Mouse (Mus musculus) lung, embryonic 16.5 days (tissue): Measurements from ENCODE around the gene Afmid. TPM values are rescaled to one million over a fixed set of nuclear protein-coding genes. Genes with fewer than 3 reads are reported as not detected.
A peak's percentile ranks its signal among the peaks of the same experiment; 100 is the strongest.
"Not testable (repeated sequence)": the region's sequence is repeated elsewhere in the genome, so short reads cannot be mapped to it uniquely, and the experiment has no call there.

Experiments
- ATAC-seq: fragments of 200-750 bp; cut with Nextera tagmentation; 2 replicates; pipeline ENCODE4 v1.8.0; 2017; ENCODE audit warnings: low read depth, mild to moderate bottlenecking, moderate library complexity
- H3K27ac ChIP-seq: fragments of 300-500 bp; sonication (generic); 2 replicates; pipeline ENCODE4 v1.5.1; 2014; ENCODE audit warnings: mild to moderate bottlenecking, control low read depth, low read length
- H3K27me3 ChIP-seq: fragments of 300-500 bp; sonication (generic); 2 replicates; pipeline ENCODE4 v1.6.1; 2014; ENCODE audit warnings: low read depth, low read length, mixed read lengths; ENCODE audit not compliant: control insufficient read depth, insufficient read depth
- H3K36me3 ChIP-seq: fragments of 300-500 bp; sonication (generic); 2 replicates; pipeline ENCODE4 v1.6.1; 2014; ENCODE audit warnings: low read length; ENCODE audit not compliant: control insufficient read depth, insufficient read depth
- H3K4me1 ChIP-seq: fragments of 300-500 bp; sonication (generic); replicated peaks from 2 replicates; pipeline ENCODE4 v1.6.1; 2014; ENCODE audit warnings: low read length, mixed read lengths; ENCODE audit not compliant: control insufficient read depth, insufficient read depth
- H3K4me2 ChIP-seq: fragments of 300-500 bp; sonication (generic); 2 replicates; pipeline ENCODE4 v1.6.1; 2014; ENCODE audit warnings: low read depth, low read length, control low read depth
- H3K4me3 ChIP-seq: fragments of 300-500 bp; sonication (generic); 2 replicates; pipeline ENCODE4 v1.5.1; 2014; ENCODE audit warnings: mild to moderate bottlenecking, low read length, control low read depth
- H3K9ac ChIP-seq: fragments of 300-500 bp; sonication (generic); 2 replicates; pipeline ENCODE4 v1.6.1; 2014; ENCODE audit warnings: low read length, control low read depth
- H3K9me3 ChIP-seq: fragments of 300-500 bp; sonication (generic); 2 replicates; pipeline ENCODE4 v1.6.1; 2016; ENCODE audit warnings: low read length; ENCODE audit not compliant: control insufficient read depth
- WGBS: fragments of 180-500 bp; shearing (Covaris S2); extraction: QIAGEN DNeasy Blood & Tissue Kit; methylation state at CpG from one replicate; pipeline ENCODE4 v1.1.7; 2014; 5-methylcytosine and 5-hydroxymethylcytosine counted together
- polyA plus RNA-seq: library from polyadenylated mRNA; unstranded; fragments of >200 nt; fragmentation: Nextera tagmentation; extraction: Ambion mirVana; gene quantifications from 2 replicates; pipeline ENCODE4 v1.2.1, GENCODE M21; 2015

Gene Afmid
- polyA plus RNA-seq, 1 experiment from 2014 or later = 4.9 TPM

DNA sequence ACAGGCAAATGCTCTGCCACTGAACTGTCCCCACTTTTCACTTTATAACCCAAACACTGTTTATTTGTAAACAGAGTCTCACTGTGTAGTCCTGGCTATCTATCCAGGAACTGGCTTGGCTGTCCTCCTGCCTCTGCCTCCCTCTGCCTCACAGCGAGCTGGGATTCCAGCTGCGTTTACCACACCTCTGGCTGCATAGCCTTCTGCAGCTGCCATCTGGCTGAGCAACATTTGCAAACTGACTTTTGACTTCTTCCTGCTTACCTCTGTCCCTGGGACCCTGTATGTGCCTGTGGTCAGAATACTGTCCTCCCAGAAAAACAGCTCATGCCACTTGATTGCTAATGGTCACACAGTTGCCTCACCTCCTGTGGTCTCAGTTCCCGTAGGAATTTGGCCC lies 1.7 kb downstream of the Afmid start:
- 39% methylated on average over 3 of the region's 3 CpGs for WGBS
- H3K9ac ChIP-seq = 0 out of 2 replicates have a peak overlapping the region, but pooled peaks have one; percentile 8
- no peak for ATAC-seq

DNA sequence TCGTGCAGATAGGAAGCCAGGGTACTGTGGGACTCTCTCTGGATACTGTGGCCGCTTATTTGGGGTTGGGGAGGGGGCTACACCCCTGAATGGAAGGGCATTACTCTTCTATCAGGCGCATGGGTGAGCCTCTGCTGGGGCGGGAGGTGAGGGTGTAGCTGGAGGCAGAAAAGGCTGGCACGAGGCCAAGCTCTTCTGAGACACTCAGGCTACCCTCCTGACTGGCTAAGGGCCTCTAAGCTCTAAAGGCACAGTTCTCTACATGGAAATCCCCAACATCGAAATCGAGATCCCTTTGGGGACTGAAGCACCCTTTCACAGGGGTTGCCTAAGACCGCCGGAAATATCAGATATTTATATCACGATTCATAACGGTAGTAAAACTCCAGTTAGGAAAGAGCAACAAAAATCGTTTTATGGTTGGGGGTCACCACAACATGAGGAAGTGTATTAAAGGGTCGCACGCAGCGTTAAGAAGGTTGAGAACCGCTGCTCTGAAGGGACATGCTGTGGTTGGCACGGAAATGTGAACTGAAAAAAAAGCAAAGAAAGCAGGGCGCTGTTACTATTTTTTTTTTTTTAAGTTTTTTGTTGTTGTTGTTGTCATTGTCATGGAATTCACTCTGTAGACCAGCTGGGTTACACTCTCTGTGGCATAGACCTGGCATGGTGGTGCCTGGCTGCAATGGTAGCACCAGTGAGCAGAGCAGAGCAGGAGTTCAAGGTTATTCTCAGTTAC lies 2.6 kb downstream of the Afmid start:
- Histone ChIP-seq H3K9me3 (no peaks in the 10 kb centered on the region), H3K36me3 (no peaks in the 10 kb centered on the region; the same call in 1 of the 2 replicates), H3K4me3 (no peak overlapping the region), H3K9ac (peak overlapping the region; percentile 10; the same call in 1 of the 2 replicates), H3K27ac (peak overlapping the region; percentile 88), H3K27me3 (no peaks in the 10 kb centered on the region), H3K4me2 (no peak overlapping the region), H3K4me1 (peaks cover 73% of the 10 kb centered on the region)
- WGBS = 43% methylated on average over 18 of the region's 18 CpGs
- ATAC-seq = peak; percentile 15

More for the DNA sequence above, 1.7 kb downstream of the Afmid start:
- Histone ChIP-seq H3K27me3 (no peaks in the 10 kb centered on the region), H3K4me2 (no peak overlapping the region), H3K9me3 (no peaks in the 10 kb centered on the region), H3K4me1 (peaks cover 83% of the 10 kb centered on the region), H3K4me3 (no peak overlapping the region), H3K27ac (peak overlapping the region; percentile 7; the same call in 1 of the 2 replicates), H3K36me3 (no peaks in the 10 kb centered on the region; the same call in 1 of the 2 replicates)

DNA sequence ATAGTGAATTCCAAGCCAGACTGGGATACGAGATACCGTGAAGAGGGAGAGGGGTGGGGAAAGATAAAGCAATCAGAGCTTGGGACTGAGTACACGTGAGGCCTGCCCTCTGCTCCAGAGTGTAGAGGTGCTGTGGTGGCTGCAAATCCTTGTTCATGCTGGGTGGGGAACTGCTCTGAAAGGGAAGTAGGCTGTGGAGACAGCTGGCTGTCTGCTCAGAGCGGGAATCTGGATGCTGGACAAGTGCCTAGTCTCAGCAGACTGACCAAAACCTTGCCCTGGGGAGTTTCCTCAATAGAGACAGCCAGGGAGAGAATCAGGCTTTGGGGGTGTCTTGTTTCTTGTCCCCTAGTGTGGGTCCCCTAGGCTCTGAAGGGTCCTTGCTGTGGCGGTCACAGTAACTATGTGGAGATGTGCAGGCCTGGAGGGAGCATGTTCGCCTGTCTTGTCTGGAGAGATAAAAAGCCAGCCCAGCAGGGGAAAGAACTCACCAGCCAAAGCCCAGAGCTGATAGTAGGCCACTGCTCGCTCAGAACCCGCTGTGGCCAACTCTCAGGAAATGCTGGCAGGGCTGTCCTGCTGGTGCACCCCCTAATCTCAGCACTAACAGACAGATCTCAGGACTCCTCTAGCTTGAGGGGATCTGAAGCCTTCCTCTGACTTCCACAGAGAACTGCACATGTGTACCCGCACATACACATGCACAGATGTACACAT lies 3.3 kb downstream of the Afmid start:
- Histone ChIP-seq H3K9ac (peak overlapping the region; percentile 10; the same call in 1 of the 2 replicates), H3K27ac (peak overlapping the region; percentile 88), H3K4me1 (peaks cover 68% of the 10 kb centered on the region), H3K27me3 (no peaks in the 10 kb centered on the region), H3K36me3 (no peaks in the 10 kb centered on the region), H3K4me3 (no peak overlapping the region), H3K4me2 (no peak overlapping the region), H3K9me3 (no peaks in the 10 kb centered on the region)
- WGBS = 29% methylated on average over 9 of the region's 9 CpGs
- ATAC-seq = peak; percentile 10

DNA sequence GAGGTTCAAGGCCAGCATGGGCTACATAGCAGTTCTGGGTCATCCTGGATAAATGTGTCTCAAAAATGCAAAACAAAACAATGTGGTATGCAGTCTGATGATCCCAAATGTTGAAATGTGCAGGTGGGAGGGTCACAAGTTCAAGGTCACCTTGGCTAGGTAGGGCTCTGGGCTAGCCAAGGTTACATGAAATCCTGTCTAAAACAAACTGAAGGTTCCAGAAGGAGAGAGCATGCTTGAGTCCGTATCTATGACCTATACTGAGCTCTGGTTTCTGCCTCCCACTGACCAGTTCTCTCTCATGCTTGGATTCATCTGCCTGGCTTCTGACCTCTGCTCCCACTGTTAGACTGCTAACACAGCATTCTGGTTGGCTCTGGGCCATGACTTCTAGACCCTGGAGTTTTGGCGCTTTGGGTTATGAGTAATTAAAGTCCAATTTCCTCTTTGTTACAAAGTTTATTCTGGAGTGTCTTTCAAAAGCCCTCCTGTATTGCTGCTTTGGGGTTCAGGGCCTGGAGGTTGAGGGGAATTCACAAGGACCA lies 4.0 kb downstream of the Afmid start:
- Histone ChIP-seq H3K9me3 (no peaks in the 10 kb centered on the region), H3K4me2 (no peak overlapping the region), H3K9ac (no peak overlapping the region; the same call in 1 of the 2 replicates), H3K27ac (peak overlapping the region; percentile 88), H3K4me3 (no peak overlapping the region), H3K27me3 (no peaks in the 10 kb centered on the region), H3K36me3 (no peaks in the 10 kb centered on the region), H3K4me1 (peaks cover 63% of the 10 kb centered on the region)
- no peak for ATAC-seq
- 29% methylated on average over 2 of the region's 2 CpGs for WGBS

DNA sequence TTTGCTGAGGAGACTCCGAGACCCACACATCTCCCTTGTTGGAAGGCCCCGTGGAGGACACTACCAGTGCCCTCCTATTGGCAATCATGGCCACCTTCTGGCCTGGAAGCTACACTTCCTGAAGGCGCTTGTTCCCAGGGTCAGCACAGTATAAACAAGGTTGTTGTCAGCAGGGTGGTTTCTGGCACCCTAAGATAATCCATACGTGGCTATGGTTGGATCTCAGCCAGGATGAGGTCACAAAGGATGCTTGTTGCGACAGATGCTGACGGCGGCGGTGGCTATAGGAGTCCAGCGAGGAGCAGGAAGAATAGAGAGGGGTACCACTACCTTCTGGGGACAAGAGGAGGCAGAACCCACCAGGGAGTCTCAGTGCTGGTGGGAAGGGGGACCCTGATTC lies 4.7 kb downstream of the Afmid start:
- Histone ChIP-seq H3K27ac (peak overlapping the region; percentile 88), H3K4me1 (peaks cover 58% of the 10 kb centered on the region), H3K9ac (peak overlapping the region; percentile 11; the same call in 1 of the 2 replicates), H3K9me3 (no peaks in the 10 kb centered on the region), H3K27me3 (no peaks in the 10 kb centered on the region), H3K4me2 (no peak overlapping the region), H3K4me3 (no peak overlapping the region), H3K36me3 (no peaks in the 10 kb centered on the region)
- ATAC-seq = no peak
- 43% methylated on average over 9 of the region's 9 CpGs for WGBS

DNA sequence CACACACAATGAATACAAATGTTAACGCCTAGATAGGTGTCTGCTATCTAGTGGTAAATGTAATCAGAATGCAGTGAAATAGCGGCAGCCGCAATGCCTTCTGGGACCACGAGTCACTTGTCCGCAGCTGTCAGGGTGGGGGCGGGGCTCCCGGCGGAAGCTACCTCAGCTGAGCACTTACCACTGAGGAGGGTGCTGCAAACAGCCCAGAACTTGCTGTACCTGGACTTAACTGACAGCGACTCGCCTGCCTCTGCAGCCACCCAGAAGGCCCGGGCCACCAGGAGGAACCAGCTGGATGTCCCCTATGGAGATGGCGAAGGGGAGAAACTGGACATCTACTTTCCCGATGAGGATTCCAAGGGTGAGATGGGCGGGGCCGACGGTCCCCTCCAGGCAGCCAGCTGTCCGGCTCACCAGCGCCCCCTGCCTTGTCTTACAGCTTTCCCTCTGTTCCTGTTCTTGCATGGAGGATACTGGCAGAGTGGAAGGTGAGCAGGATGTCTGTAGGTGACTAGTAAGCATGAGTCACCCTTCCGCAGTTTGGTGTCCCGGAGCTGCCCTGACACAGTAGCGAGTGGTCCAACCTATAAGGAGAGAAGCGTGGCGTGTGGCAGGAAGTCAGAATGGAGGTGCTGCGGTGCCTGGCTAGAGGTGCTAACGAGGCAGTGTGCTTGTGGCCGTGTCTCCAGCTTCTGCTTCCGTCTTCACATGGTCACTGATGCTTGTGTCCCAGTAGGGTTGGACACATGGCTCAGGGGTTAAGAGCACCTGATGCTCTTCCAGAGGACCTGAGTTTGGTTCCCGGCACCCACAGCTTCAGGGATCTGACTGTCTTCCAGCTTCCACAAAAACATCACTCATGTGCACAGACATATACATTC lies 6.6 kb downstream of the Afmid start:
- H3K9me3 ChIP-seq = no peaks in the 10 kb centered on the region

DNA sequence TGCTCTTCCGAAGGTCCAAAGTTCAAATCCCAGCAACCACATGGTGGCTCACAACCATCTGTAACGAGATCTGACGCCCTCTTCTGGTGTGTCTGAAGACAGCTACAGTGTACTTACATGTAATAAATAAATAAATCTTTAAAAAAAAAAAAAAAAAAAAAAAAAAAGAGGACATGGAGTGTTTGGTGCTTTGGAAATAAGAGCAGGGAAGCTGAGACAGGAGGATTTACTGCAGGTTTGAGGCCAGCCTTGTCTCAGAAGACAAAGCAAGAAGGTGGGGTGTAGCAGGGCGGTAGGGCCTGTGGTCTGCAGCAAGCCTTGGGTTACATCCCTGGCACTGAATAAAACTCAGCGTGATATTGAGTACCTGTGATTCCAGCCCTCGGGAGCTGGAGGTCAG lies 7.8 kb downstream of the Afmid start:
- ATAC-seq = not testable (repeated sequence)

More for the DNA sequence above, 6.6 kb downstream of the Afmid start:
- WGBS = 20% methylated on average over 28 of the region's 28 CpGs
- Histone ChIP-seq H3K4me3 (peak overlapping the region; percentile 32), H3K27ac (no peak overlapping the region), H3K36me3 (no peaks in the 10 kb centered on the region), H3K4me1 (peaks cover 49% of the 10 kb centered on the region), H3K4me2 (peak overlapping the region; percentile 51), H3K27me3 (no peaks in the 10 kb centered on the region), H3K9ac (0 out of 2 replicates have a peak overlapping the region, but pooled peaks have one; percentile 31)
- peak; percentile 18; the same call in 1 of the 2 replicates for ATAC-seq

DNA sequence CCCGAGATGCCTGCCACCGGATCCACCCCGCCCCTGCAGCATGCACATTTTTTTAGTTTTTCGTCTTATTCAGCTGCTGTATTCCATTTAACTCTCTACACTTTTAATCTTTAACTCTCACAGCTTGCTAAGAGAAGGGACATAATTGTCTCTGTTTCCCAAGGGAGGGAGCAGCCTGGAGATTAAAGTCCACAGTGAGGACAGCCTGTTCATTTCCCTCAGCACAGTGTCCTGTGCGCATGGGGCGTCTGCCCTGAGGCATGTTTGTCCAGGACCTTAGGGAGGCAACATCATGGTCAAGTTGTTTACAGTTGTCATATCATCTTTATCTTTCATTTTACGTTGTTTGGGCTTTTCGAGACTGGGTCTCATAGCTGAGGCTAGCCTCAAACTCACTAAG lies 8.4 kb downstream of the Afmid start:
- H3K27ac ChIP-seq = no peak overlapping the region
- peaks cover 31% of the 10 kb centered on the region for H3K4me1 ChIP-seq
- H3K9ac ChIP-seq = no peak overlapping the region
- H3K27me3 ChIP-seq = no peaks in the 10 kb centered on the region
- no peak for ATAC-seq
- H3K36me3 ChIP-seq = no peaks in the 10 kb centered on the region
- no peak overlapping the region for H3K4me3 ChIP-seq
- H3K4me2 ChIP-seq = no peak overlapping the region
- WGBS = 83% methylated on average over 8 of the region's 8 CpGs
- H3K9me3 ChIP-seq = no peaks in the 10 kb centered on the region

More for the DNA sequence above, 7.8 kb downstream of the Afmid start:
- H3K4me1 ChIP-seq = peaks cover 37% of the 10 kb centered on the region
- not testable (repeated sequence) for H3K9ac ChIP-seq, H3K9me3 ChIP-seq, H3K36me3 ChIP-seq, H3K4me3 ChIP-seq, H3K4me2 ChIP-seq, H3K27ac ChIP-seq, H3K27me3 ChIP-seq
- WGBS = 96% methylated on average over 4 of the region's 6 CpGs
